Mouse (Mus musculus) embryonic facial prominence, embryonic 11.5 days (tissue): ENCODE measurements at regions not wholly inside any gene's neighbourhood (a gene's known extent, or its start where the extent isn't known, plus 50 kb on each side); places are given as distances from the start of the nearest gene placed in this dataset.

Experiments used
- ATAC-seq: fragments of 200-750 bp; cut with Nextera tagmentation; replicated peaks from 2 replicates; pipeline ENCODE4 v1.8.0; 2017; ENCODE audit warnings: low read depth; ENCODE audit not compliant: insufficient number of reproducible peaks, low FRiP score, low TSS enrichment
- DNase-seq: peaks from one replicate; pipeline ENCODE4 v3.0.0-alpha.2; 2015; ENCODE audit warnings: low spot score
- H3K27ac ChIP-seq: fragments of 300-500 bp; sonication (generic); replicated peaks from 2 replicates; pipeline ENCODE4 v1.5.1; 2014; ENCODE audit warnings: mild to moderate bottlenecking, low read depth, low read length, control low read depth
- H3K27me3 ChIP-seq: fragments of 300-500 bp; sonication (generic); 2 replicates; pipeline ENCODE4 v1.6.1; 2014; ENCODE audit warnings: mild to moderate bottlenecking, low read length, moderate library complexity, mixed read lengths; ENCODE audit not compliant: control insufficient read depth, insufficient read depth
- H3K36me3 ChIP-seq: fragments of 300-500 bp; sonication (generic); replicated peaks from 2 replicates; pipeline ENCODE4 v1.6.1; 2014; ENCODE audit warnings: low read depth, mild to moderate bottlenecking, low read length, moderate library complexity, mixed read lengths; ENCODE audit not compliant: control insufficient read depth, insufficient read depth
- H3K4me1 ChIP-seq: fragments of 300-500 bp; sonication (generic); 2 replicates; pipeline ENCODE4 v1.6.1; 2014; ENCODE audit warnings: low read length, mixed read lengths; ENCODE audit not compliant: control insufficient read depth, insufficient read depth
- H3K4me2 ChIP-seq: fragments of 300-500 bp; sonication (generic); 2 replicates; pipeline ENCODE4 v1.6.1; 2014; ENCODE audit warnings: low read depth, mild to moderate bottlenecking, control low read depth, low read length, moderate library complexity
- H3K4me3 ChIP-seq: fragments of 300-500 bp; sonication (generic); 2 replicates; pipeline ENCODE4 v1.5.1; 2014; ENCODE audit warnings: low read depth, low read length, control low read depth
- H3K9ac ChIP-seq: fragments of 300-500 bp; sonication (generic); replicated peaks from 2 replicates; pipeline ENCODE4 v1.6.1; 2014; ENCODE audit warnings: mild to moderate bottlenecking, control low read depth, low read length
- H3K9me3 ChIP-seq: fragments of 300-500 bp; sonication (generic); replicated peaks from 2 replicates; pipeline ENCODE4 v1.6.1; 2016; ENCODE audit warnings: mild to moderate bottlenecking, low read length, inconsistent platforms, mixed read lengths; ENCODE audit not compliant: control insufficient read depth
- WGBS: fragments of 180-500 bp; shearing (Covaris S2); extraction: QIAGEN DNeasy Blood & Tissue Kit; methylation state at CpG from one replicate; pipeline ENCODE4 v1.1.7; 2014; 5-methylcytosine and 5-hydroxymethylcytosine counted together

- H3K4me2 ChIP-seq: no peak overlapping the region
- H3K4me1 ChIP-seq: no peaks in the 10 kb centered on the region
- H3K36me3 ChIP-seq: no peaks in the 10 kb centered on the region
- no peak for ATAC-seq
- no peak overlapping the region for H3K4me3 ChIP-seq
- no peak overlapping the region for H3K9ac ChIP-seq
- no peak overlapping the region for H3K27ac ChIP-seq
- H3K27me3 ChIP-seq: no peaks in the 10 kb centered on the region
- H3K9me3 ChIP-seq: no peaks in the 10 kb centered on the region
- WGBS: 100% methylated on average over 1 of the region's 1 CpGs
- no peak for DNase-seq
These were observed 227.0 kb upstream of the Gm49339 start for GRCm38 (mm10) chr10:51253439-51253838.

GRCm38 (mm10) chr10:51257587-51258049, 222.8 kb upstream of the Gm49339 start:
- DNase-seq (peak; percentile 8), ATAC-seq (0 out of 2 replicates have a peak, but pooled peaks have one; percentile 67)
- Histone ChIP-seq H3K4me3 (no peak overlapping the region), H3K4me1 (no peaks in the 10 kb centered on the region), H3K9ac (no peak overlapping the region), H3K27ac (no peak overlapping the region), H3K9me3 (no peaks in the 10 kb centered on the region), H3K27me3 (no peaks in the 10 kb centered on the region), H3K36me3 (no peaks in the 10 kb centered on the region), H3K4me2 (no peak overlapping the region)
- 17% methylated on average over 4 of the region's 4 CpGs for WGBS

GRCm38 (mm10) chr10:51271364-51271763, 209.0 kb upstream of the Gm49339 start:
- 98% methylated on average over 1 of the region's 1 CpGs for WGBS
- no peak overlapping the region for H3K9ac ChIP-seq
- H3K27me3 ChIP-seq: no peaks in the 10 kb centered on the region
- no peaks in the 10 kb centered on the region for H3K4me1 ChIP-seq
- no peak overlapping the region for H3K27ac ChIP-seq
- no peak; the same call in 1 of the 2 replicates for ATAC-seq
- no peak overlapping the region for H3K4me2 ChIP-seq
- no peak overlapping the region for H3K4me3 ChIP-seq
- H3K9me3 ChIP-seq: no peaks in the 10 kb centered on the region
- peak; percentile 8 for DNase-seq
- H3K36me3 ChIP-seq: no peaks in the 10 kb centered on the region

- Histone ChIP-seq H3K4me2 (no peak overlapping the region), H3K9ac (no peak overlapping the region), H3K9me3 (no peaks in the 10 kb centered on the region), H3K4me1 (no peaks in the 10 kb centered on the region), H3K36me3 (no peaks in the 10 kb centered on the region), H3K27me3 (no peaks in the 10 kb centered on the region), H3K27ac (no peak overlapping the region), H3K4me3 (no peak overlapping the region)
- ATAC-seq: no peak
- 69% methylated on average over 2 of the region's 2 CpGs for WGBS
- no peak for DNase-seq
These were observed 202.2 kb upstream of the Gm49339 start for GRCm38 (mm10) chr10:51278195-51278594.

DNA sequence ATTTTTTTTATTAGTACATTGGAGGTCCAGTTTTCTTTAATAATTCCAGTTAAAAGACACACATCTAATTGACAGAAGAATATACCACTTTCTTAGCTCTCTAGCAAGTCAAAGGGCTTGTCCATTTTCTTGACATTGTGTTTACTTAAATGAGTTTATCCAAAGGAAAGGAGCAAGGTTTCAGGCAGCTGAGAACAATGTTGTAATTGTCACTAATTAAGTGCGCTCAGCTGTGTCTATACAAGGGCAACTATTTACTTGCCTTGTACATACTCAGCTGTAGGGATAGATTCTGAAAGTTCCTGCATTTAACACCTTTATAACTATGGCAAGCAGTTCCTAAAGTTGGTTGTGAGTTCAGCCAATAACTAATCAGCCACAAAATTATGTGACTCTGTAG, 198.0 kb upstream of the Gm49339 start:
- WGBS: 49% methylated on average over 1 of the region's 1 CpGs
- H3K36me3 ChIP-seq: no peaks in the 10 kb centered on the region
- no peak overlapping the region for H3K4me3 ChIP-seq
- no peaks in the 10 kb centered on the region for H3K4me1 ChIP-seq
- ATAC-seq: no peak
- DNase-seq: no peak
- no peaks in the 10 kb centered on the region for H3K27me3 ChIP-seq
- no peak overlapping the region for H3K27ac ChIP-seq
- no peak overlapping the region for H3K9ac ChIP-seq
- H3K9me3 ChIP-seq: no peaks in the 10 kb centered on the region
- H3K4me2 ChIP-seq: no peak overlapping the region

- no peak overlapping the region for H3K4me2 ChIP-seq
- no peaks in the 10 kb centered on the region for H3K4me1 ChIP-seq
- H3K9ac ChIP-seq: no peak overlapping the region
- no peaks in the 10 kb centered on the region for H3K9me3 ChIP-seq
- DNase-seq (no peak), ATAC-seq (no peak)
- no peaks in the 10 kb centered on the region for H3K36me3 ChIP-seq
- no peak overlapping the region for H3K27ac ChIP-seq
- H3K4me3 ChIP-seq: no peak overlapping the region
- no peaks in the 10 kb centered on the region for H3K27me3 ChIP-seq
These were observed 195.9 kb upstream of the Gm49339 start for GRCm38 (mm10) chr10:51284538-51284937.

DNA sequence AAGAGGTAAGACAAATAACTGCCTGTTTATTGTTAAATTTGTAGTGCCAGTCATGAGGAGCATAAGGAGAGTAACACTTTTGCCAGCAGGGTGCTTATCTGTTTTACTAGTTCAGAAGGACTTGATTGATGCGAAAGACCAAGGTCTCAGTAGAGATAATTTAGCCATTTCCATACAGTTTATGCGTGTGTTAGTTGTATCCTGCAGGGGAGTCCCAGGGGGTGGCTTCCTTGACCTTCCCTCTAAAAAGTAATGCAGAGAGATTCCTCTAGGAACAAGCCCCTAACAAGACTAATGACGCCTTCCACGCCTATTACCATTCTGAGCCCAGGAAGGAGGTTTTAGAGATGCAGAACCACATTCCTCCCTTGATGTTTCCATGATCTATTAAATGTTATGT, 192.6 kb upstream of the Gm49339 start:
- Histone ChIP-seq H3K4me2 (no peak overlapping the region), H3K27ac (no peak overlapping the region), H3K4me1 (no peaks in the 10 kb centered on the region), H3K36me3 (no peaks in the 10 kb centered on the region), H3K9ac (no peak overlapping the region), H3K4me3 (no peak overlapping the region), H3K9me3 (no peaks in the 10 kb centered on the region), H3K27me3 (no peaks in the 10 kb centered on the region)
- ATAC-seq (no peak), DNase-seq (no peak)
- WGBS: 36% methylated on average over 4 of the region's 4 CpGs

DNA sequence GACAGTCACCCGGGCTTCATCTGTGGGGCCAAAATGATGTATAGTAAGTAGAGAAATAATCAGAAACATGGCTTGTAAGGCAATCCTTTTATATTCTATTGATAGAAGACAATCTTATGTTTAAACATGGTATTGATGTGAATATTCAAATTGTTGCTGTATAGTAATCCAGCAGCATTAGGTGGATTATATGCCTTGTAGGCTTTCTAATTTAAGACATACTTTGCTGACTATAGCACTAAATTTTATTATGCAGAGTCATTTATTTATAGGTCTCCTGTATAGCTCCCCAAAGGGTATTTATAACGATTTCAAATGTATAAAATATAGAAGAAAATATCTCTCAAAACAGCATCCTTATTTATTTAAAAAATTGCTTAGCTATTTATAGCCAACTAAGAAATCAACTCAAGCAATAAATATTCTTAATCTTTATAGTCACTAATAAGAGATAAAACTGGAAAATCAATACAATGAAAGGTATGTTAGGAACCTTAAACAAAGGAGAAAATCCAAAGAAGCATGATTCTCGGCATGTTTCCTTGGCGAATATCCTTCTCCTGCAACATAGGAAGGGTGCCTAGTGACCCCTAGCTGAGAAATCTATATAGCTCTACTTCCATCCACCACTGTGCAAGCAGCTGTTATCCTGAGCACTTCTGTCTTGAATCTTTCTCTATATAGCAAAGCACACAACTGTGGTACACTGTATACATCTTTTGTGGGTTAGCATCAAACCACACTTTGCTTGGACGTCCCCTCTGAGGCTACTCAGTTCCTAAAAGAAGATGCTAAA, 188.8 kb upstream of the Gm49339 start:
- Histone ChIP-seq H3K27me3 (no peaks in the 10 kb centered on the region), H3K9me3 (no peaks in the 10 kb centered on the region), H3K4me3 (no peak overlapping the region), H3K27ac (no peak overlapping the region), H3K36me3 (no peaks in the 10 kb centered on the region), H3K4me2 (no peak overlapping the region), H3K4me1 (no peaks in the 10 kb centered on the region), H3K9ac (no peak overlapping the region)
- DNase-seq (peak; percentile 50), ATAC-seq (no peak)
- 55% methylated on average over 5 of the region's 5 CpGs for WGBS
